Mouse (Mus musculus) Patski (cell line): ENCODE measurements at regions not wholly inside any gene's neighbourhood (a gene's known extent, or its start where the extent isn't known, plus 50 kb on each side); places are given as distances from the start of the nearest gene placed in this dataset.

Source experiments
- ATAC-seq: fragments of 100-300 bp; one replicate; pipeline ENCODE4 v1.8.0; 2021
- CTCF ChIA-PET: fragments of 350-600 bp; sonication (Branson Sonifier 250); formaldehyde crosslinking; loops from one replicate; lab custom pipeline; 2022; ENCODE audit warnings: inconsistent platforms; lab: Charles Lee
- POLR2A ChIA-PET: fragments of 350-600 bp; sonication (Branson Sonifier 250); formaldehyde crosslinking; loops from one replicate; lab custom pipeline; 2022; ENCODE audit warnings: antibody characterized with exemption, inconsistent platforms; lab: Charles Lee
- DNase-seq: peaks from one replicate; pipeline ENCODE4 v3.0.0-alpha.2; 2011; ENCODE audit warnings: low read depth, low spot score
- H3K27me3 ChIP-seq: fragments of 371-371 bp; one replicate; pipeline ENCODE4 v1.5.1; 2021
- CTCF ChIP-seq: fragments of 100-300 bp; IDR thresholded peaks from one replicate; pipeline ENCODE4 v1.5.1; 2021
- in situ Hi-C: fragments of 300-500 bp; cut with MboI; formaldehyde crosslinking; loops from 3 replicates; pipeline ENCODE4 v1.11.1; 2018; ENCODE audit warnings: low pct_unique_long_range_greater_than_20kb, mixed read lengths

- DNase-seq = no peak
Observed at GRCm38 (mm10) chr3:77051884-77052283, 977.8 kb downstream of the Fstl5 start.

GRCm38 (mm10) chr3:77075055-77075454 is 1001.0 kb downstream of the Fstl5 start:
- H3K27me3 ChIP-seq = no peaks in the 10 kb centered on the region
- ATAC-seq (no peak), DNase-seq (no peak)
- POLR2A ChIA-PET = no interaction called here
- CTCF ChIA-PET = interaction anchor here (0.6 to 1.5 kb wide), 2 partner anchors 9 to 1089 kb away, joined by 3 read pairs; no protein-coding TSS in a partner anchor
- no peak for TF ChIP-seq CTCF
- in situ Hi-C loops = no loop called here

More at GRCm38 (mm10) chr3:77051884-77052283, 977.8 kb downstream of the Fstl5 start:
- in situ Hi-C loops = no loop called here
- no peak for ATAC-seq
- ChIA-PET POLR2A (no interaction called here), CTCF (interaction anchor here (0.9 kb wide), 1 partner anchor 10 kb away, joined by 3 read pairs; no protein-coding TSS in a partner anchor)
- TF ChIP-seq CTCF = no peak
- H3K27me3 ChIP-seq = no peaks in the 10 kb centered on the region

GRCm38 (mm10) chr3:77091812-77092211 is 1017.7 kb downstream of the Fstl5 start:
- DNase-seq = no peak
- TF ChIP-seq CTCF = no peak
- ChIA-PET POLR2A (no interaction called here), CTCF (no interaction called here)
- no peaks in the 10 kb centered on the region for H3K27me3 ChIP-seq
- ATAC-seq = no peak
- in situ Hi-C loops = no loop called here

GRCm38 (mm10) chr3:77112969-77113368 is 1038.9 kb downstream of the Fstl5 start:
- in situ Hi-C loops = no loop called here
- no peak for ATAC-seq
- CTCF ChIA-PET = no interaction called here
- no peak for TF ChIP-seq CTCF
- H3K27me3 ChIP-seq = no peaks in the 10 kb centered on the region
- no peak for DNase-seq
- POLR2A ChIA-PET = interaction anchor here (0.7 kb wide), 1 partner anchor 182 kb away, joined by 3 read pairs; no protein-coding TSS in a partner anchor

- CTCF ChIA-PET = no interaction called here
- POLR2A ChIA-PET = no interaction called here
- in situ Hi-C loops = no loop called here
- no peaks in the 10 kb centered on the region for H3K27me3 ChIP-seq
- ATAC-seq = no peak
- no peak for TF ChIP-seq CTCF
- DNase-seq = no peak
Observed at GRCm38 (mm10) chr3:77120581-77120980, 1046.5 kb downstream of the Fstl5 start.

GRCm38 (mm10) chr3:77151636-77152035 is 1077.6 kb downstream of the Fstl5 start:
- ATAC-seq = no peak
- no peak for TF ChIP-seq CTCF
- in situ Hi-C loops = no loop called here
- DNase-seq = no peak
- POLR2A ChIA-PET = no interaction called here
- H3K27me3 ChIP-seq = no peaks in the 10 kb centered on the region
- CTCF ChIA-PET = no interaction called here

GRCm38 (mm10) chr3:77197828-77198227 is 1123.8 kb downstream of the Fstl5 start:
- H3K27me3 ChIP-seq = no peaks in the 10 kb centered on the region
- in situ Hi-C loops = no loop called here
- POLR2A ChIA-PET = no interaction called here
- no peak for TF ChIP-seq CTCF
- no peak for ATAC-seq
- CTCF ChIA-PET = no interaction called here
- no peak for DNase-seq

GRCm38 (mm10) chr3:77198265-77198664 is 1124.2 kb downstream of the Fstl5 start:
- in situ Hi-C loops = no loop called here
- no peak for TF ChIP-seq CTCF
- ATAC-seq = no peak
- H3K27me3 ChIP-seq = no peaks in the 10 kb centered on the region
- ChIA-PET CTCF (no interaction called here), POLR2A (no interaction called here)
- no peak for DNase-seq

- in situ Hi-C loops = no loop called here
- ATAC-seq = no peak
- DNase-seq = no peak
- no peak for TF ChIP-seq CTCF
- H3K27me3 ChIP-seq = no peaks in the 10 kb centered on the region
- ChIA-PET CTCF (no interaction called here), POLR2A (no interaction called here)
Observed at GRCm38 (mm10) chr3:77226007-77226406, 1151.9 kb downstream of the Fstl5 start.
